Mouse (Mus musculus) spleen, embryonic (tissue): ENCODE data around the gene Scg5.

Experiments used
- CTCF ChIA-PET: fragments of 350-600 bp; sonication (Branson Sonifier 250); formaldehyde crosslinking; loops from one replicate; lab custom pipeline; 2022; lab: Charles Lee

The Scg5 gene

DNA sequence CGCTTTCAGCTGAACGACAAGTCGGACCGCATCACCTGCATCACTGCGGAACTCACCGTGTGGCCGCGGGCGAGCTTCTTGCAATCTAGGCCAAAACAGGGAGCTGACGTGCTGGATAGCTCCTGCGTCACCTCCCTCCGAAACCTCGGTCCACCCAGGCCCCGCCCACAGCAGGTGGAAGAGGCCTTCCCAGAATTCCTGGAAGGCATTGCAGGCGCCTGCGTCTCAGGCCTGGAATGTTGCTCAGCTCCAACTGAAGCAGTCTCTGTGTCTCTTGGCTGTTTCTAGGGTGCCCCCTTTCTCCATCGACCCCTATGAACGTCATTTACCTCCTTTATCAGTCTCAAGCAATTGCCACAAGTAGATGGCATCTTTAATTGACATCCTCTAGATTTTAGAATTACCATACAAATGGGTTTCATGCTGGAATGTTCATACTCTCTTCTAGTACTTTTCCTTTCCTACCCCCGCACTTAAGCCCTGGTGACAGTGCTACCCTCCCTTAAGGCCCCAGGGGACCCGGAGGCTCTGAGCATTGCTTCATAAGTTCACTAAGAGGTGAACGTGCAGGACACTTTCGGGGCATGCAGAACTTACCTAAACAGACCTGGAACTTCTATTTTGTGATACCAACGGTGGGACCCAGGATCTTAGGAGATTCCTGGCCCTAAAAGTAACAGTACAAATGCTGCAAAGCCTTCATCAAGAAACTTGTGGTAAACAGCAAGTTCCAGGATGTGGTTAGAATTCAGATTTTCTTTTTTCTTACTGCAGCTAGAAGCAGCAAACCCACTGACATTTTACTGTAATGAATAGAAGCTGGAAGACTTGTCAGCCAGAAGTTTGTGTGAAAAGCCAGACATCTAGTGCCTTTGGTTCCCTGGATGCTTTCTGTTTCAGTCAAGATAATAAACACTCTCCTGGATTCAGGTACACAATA, at the start of gene Scg5:
Scg5 (minus strand) TSS at position 179 of the 940 bp plus-strand sequence.
- CTCF ChIA-PET, result interaction anchor here (0.6 kb wide), 1 partner anchor 711 kb away, joined by 3 read pairs; no protein-coding TSS in a partner anchor

DNA sequence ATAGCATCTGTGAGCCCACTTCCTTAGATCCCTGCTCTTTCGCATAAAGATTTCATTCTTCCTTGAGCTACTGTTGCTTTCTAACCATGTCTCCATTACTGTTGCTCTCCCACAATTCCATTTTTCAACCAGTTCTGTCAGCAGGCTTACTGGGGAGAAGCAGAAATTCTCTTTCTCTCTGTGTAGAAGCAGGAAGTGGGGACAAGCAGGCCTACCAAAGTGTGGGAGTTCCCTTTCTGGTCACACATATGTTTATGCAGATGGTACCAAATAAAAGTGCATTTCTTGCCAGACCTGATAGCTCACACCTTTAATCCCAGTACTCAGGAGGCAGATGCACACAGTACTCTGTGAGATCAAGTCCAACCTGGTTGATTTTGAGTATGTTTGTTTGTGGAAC, 41.2 kb upstream of the Scg5 start:
- CTCF ChIA-PET, result no interaction called here

DNA sequence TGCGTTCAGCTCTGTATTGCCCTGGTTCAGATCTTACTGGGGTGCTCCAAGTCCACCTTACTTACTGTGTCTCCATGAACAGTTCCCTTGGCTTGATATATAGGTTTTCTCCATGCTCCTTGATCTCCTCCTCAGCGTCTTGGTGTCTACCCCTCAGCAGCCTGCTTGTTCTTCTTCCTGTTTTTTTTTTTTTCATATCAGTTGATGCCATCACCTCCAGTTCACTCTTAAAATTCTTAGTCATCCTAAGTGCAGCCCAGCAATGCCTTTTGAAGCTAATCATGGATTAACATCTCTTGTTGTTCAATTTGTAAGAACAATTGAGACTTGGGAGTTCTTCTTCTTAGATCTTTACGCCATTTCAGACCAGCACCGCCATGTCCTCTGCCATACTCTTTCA, 39.5 kb upstream of the Scg5 start:
- CTCF ChIA-PET, result no interaction called here

DNA sequence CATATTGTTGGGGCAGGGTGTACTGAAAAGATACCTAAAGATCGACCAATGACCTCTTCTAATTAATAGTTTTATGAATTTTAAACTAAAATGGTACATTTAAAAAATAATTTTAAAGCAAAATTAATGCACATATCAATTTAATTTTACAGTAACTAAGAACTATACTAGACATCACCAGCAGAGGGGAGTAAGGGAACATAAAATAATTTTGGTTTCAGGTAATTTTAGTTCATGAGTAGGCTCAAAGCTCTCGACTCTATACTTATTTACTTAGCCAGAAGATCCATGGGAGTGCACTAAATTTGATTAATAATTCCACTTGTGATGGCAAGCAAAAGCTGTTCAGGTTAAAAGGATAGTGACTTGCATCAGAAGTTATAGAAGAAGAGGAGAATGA, 37.2 kb upstream of the Scg5 start:
- CTCF ChIA-PET, result no interaction called here

DNA sequence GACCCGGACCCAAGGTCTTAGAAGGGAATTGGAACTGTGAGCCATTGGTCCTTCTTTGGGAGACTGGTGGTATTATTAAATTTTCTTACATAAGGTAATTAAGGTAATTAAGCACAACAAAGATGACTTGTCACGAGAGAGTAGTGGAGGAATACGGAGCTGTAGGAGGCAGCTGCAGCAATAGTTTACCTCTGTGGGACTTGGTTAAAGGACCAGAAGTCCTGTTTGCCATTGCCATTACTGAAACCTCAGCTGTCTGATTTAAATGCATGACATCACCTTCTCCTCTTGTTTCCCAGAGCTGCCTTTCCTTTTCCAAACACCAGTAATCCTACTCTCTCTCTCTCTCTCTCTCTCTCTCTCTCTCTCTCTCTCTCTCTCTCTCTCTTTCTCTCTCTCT, 20.2 kb upstream of the Scg5 start:
- CTCF ChIA-PET, result interaction anchor here (0.5 to 0.7 kb wide), 2 partner anchors 14 to 16 kb away, joined by 3 to 8 read pairs; no protein-coding TSS in a partner anchor

DNA sequence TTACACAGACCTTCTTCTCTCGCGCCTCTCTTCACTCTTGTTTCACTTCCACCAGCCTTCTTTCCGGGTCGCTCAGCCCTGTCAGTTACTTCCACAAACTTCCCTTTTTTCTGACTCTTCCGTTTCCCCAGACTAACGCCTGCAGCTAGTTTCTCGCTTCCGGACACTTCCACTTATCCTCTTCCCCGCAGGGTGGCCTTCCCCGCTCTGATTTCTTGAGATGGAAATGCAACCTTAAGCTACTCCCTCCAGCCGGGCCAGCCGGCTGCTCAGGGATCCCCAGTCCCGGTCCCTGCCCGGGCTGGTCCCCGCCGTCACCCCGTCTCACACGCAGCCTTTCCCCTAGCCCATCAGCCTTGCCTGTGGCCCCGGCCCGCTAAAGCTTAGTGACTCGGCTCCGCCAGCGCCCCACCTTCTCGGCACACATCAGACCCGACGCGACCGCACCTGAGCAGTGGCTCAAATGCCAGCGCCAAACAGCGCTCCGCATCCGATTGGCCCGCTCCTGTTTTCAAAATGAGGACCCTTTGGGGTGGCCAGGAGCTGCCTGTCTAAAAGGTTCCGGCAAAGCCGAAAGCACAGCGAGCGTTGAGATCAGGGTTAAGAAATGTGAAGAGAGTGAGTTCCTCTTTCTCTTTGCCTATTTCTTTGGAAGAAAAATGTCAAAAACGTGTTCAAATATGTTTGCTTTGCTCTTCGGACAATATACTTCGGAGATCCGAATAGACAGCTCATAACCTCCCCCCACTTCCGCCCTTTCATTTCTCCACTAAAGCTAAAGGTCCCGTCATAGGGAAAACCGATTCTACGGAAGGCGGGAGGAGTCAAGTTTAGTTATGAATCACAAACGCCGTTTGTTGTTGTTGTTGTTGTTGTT, 19.6 kb upstream of the Scg5 start, which contains the start of gene Arhgap11a:
Arhgap11a (minus strand) TSS at position 417 of the 877 bp plus-strand sequence.
- CTCF ChIA-PET, result no interaction called here

DNA sequence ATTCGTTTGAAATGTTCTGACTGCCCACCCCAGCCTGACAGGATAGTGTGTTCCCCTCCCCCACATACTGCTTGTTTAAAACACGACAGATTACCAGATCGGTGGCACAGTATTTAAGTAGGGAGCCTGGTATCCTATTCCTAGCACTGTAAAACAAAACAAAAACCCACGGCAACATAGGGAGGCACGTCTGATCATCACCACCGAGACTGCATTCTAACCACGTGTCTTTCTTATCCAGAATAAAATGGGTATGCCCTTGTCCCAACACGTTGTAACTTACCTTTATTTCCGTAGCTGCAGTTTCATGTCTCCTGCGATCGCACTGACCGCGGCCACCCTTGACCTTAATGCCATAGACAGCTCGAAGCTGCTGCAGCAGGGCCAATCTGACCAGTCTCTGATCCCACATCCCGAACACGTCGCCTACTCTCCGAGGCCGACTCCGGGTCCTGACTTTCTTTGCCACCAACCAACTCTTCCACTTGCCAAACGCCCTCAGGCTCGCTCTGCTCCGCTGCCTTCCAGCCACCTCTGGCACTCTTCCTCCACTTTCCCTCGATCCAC, 18.8 kb upstream of the Scg5 start:
- CTCF ChIA-PET, result no interaction called here

DNA sequence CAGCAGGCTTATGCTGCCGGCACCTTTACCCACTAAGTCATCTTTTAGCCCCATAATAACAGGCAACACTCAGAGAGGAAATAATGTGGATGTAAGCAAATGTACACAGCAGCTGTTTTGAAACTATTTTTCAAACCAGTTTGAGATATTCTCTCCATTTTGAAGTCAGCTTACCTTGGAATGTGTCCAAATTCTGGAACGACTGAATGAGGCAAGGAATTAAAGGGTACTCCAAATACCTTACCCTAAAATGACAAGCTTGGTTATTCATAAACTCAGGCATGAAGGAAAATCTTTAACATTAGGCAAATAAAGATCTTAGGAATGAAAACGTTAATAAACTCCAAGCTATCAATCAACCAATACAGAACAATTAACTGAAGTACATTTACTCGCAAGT, 16.2 kb upstream of the Scg5 start:
- CTCF ChIA-PET, result no interaction called here

DNA sequence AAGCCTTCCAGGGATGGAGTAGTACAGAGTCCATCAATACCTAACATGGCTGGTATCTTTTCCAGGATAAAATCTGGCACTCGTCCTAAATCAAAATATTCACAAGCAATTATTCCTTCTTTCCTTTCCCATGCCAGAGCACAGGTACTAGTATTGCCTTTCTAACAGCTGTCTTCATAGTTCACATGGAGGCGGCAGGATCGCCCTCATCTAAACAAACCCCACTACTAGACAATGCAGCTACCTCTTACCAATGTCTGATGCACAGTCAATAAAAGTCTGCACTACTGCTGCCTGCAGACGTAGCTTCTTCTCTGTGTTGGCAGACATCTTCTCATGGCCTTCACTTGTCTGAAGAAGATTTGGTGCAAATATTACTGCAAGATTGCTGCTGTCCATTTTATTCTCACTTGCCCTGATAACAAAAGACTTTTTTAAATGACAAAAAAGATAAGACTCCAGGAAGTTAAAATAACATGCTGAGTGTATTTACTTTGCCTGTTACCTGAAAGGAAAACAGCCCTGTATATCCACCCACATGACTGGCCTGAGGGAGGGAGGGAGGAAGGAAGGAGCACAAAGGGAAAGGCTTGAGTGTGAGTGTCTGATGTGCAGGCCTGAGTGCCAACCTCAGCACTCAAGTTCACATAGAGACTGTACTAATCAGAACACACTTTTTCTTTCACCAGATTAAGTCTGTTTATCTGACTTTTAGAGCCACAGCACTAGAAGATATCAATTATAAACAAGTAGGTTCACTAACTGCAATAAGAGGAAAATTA, 12.9 kb upstream of the Scg5 start:
- CTCF ChIA-PET, result no interaction called here

DNA sequence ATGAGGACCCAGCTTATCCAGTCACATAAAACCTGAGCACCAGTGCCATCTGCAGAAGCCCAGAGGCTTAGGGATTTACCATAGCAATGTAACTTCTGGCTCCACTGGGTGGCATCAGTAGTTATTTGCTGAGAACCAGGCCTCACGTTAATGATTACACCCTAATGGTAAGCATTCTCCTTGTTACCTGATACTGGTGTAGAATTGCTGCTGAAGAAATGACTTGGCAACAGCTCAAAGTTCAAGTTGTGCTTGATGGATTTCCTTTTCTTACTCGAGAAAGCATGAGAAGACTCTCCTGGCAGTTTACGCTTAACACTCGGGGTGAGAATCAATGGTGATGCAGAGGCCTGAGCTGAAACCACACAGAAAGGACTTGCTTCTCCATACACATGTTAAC, 10.6 kb upstream of the Scg5 start:
- CTCF ChIA-PET, result no interaction called here

DNA sequence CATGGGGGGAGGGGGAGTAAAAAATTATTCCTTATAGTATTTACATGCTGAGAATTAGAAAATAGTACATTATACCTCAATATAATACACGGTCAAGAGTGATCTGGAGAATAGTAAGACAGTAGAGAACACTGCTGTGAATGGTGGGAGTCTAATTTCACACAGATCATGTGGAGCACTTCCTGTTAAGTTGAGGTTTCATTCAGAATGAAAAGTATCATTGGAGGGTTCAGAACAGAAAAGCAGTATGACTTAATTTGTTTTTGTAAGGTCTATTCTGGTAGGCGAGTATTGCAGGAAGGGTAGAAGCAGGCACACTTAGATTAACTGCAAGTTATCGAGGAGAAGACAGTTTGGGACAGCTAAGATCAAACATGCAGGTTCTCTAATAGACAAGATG, 6.3 kb upstream of the Scg5 start:
- CTCF ChIA-PET, result no interaction called here

DNA sequence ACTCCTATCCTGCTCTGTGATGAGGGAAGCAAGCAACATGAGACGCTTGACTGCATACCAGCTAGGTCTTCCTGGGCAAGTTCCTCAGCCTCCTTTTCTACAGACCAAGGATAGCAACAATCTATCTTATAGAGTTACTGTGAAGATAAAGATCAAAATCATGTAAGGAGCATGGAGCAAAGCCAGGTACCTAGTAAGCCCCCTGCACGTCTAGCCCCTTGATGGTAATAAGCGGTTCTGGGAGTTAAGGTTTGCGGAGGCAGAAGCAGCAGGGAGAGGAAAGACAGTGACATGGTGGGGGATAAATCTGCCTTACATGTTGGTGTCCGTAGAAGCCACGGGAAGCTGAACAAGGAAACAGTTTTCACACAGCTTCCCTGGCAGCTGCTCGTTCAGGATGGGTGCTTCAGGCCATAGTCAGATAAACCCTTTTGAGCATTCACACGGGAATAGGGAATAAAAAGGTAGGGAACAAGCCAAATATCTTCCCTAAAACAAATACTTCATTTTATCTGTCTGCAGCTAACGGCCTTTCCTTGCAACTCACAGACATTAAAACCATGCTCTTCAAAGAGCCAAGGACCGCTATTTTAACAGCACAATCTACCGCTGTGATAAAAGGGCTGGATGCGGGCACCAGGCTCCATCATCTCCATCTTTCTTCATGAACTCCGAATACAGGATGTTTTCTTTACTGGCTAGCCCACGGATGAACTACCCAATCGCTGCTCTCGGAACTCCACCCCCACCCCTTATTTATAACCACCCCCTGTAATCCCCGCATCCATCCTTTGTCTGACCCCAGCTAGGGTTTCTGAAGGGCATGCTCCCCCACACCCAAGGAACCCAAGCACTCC, 607 bp downstream of the Scg5 start:
- CTCF ChIA-PET, result no interaction called here

DNA sequence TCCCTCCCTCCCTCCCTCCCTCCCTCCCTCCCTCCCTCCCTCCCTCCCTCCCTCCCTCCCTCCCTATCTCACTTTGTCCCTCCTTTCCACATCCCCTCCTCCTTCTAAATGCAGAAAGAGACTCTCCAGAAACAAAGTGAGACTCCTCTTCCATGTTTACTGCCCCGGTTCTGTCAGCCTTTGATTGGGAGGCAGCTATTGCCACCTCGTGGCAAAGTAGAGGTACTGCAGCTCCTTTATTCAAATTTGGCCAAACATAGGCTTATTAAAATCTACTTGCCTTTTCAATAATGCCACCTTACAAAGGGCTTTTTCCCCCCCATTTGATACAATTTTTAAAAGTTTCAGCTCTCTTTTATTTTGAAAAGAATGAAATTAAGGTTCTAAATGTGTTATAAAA, 5.0 kb downstream of the Scg5 start:
- CTCF ChIA-PET, result no interaction called here

DNA sequence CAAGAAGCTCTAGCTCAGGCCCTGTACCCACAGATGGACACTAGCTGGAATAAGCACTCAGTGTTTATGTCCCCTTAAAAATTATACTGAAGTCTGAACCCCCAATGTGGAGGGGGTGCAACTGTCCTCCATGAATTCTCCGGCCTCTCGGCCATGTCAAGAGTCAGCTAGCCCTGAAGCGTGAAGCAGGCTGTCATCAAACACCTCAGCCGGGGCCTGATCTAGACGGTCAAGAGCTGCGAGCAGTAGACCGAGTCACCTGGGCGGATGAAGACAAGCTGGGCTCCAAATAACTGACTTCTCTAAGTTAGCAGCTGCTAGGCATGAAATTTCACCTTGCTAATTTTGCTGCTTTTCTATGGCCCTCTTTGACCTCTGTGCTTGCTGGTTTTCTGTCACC, 6.6 kb downstream of the Scg5 start:
- CTCF ChIA-PET, result no interaction called here

DNA sequence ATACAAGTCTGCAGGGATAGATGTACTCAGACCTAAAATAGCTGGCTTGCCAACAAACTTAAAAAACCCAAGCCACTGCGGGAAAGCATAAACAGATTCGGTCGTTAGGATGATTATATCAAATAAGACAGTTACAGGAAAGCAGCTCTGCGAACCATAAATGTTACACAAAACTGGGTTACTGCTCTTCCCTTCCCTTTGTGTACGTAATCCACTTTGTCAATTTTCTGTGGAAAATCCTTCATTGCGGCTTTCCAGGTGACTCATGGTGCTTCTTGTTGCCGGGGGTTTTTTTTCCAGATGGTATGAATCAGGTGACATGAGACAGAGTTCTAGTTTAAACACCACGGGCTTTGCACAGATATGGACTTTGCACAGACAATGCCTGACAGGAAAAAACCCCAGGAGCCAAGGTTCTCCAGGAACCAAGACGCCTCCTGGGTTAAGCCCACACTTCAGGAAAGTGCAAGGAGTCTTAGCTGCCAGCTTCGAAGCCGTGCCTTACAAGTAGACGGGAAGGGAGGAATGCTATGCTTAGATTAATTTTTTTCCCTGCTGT, 7.7 kb downstream of the Scg5 start:
- CTCF ChIA-PET, result no interaction called here

DNA sequence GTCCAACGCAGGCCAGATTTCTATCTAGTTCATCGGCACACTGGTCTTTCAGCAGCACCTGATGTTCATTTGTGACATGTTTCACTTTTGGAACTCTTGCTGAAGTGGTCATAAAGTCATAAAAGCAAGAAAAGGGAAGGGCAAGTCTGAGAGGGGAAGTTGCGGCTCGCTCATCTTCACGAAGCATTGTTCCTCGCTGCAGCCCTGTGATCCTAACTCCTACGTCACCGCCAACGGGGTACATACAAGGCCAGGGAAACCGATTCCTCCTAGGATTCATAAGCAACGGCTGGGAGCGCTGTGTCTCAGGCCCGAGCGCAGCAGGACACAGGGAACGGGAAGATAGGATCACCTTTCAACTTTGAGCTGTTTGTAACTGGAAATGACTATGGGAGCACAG, 8.8 kb downstream of the Scg5 start:
- CTCF ChIA-PET, result no interaction called here

DNA sequence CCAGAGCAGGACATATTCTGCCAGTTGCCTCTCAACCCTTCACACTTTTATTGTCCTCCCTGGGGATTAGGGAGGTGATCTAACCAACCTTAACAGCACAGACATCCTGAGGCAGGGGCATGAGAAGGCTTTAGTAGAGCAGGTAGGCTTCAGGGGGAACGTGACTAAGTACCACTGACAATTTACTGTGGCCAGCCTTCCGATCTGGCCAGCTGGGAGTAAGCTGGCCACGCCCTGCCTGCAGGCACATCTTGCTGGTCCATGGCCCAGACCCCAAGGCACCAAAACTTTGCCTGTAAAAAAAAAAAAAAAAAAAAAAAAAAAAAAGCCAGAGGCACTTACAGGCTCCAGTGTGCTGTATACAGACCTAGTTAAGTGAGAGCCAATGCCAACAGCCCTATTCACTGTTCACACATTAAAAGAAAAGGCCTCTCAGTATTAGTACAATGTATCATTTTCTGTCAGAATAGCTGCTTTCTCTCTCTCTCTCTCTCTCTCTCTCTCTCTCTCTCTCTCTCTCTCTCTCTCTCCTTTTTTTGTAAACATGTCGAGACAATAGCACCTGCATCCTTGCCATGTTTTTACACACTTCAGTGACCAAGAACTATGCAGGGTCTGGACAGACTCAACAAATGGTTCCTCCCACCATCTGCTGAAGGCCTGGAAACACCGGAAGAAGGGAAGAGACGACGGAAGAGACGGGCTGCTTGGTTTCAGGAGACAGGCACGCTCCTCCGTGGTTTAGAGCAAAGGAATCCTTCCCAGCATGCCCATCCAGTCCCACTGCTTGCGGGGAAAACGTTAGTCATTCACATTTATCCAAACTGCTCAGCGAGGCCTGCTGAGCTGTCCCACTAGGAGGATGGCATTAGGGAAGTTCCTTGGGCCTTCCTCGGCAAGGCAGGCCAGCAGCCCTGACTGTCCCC, 11.0 kb downstream of the Scg5 start:
- CTCF ChIA-PET, result interaction anchor here (0.7 kb wide), 1 partner anchor 335 kb away, joined by 3 read pairs; no protein-coding TSS in a partner anchor

DNA sequence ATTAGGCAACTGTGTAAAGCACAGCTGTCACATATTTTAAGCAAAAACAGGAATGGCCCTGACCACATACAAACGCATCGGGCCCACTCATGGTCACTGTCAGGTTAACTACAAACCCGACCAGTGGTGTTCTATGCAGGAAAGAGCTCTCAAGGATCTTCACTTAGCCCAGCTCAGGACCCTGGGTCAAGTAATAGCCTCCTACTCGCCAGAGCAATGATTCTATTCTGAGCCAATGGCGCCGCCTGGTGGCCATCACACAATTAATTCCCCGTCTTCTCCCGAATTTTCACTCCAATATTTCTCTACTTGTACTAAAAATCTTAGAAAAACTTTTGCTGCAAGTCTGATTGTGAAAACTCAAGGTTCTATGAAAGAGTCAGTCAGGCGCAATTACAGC, 21.3 kb downstream of the Scg5 start:
- CTCF ChIA-PET, result interaction anchor here (0.6 kb wide), 1 partner anchor 173 kb away, joined by 5 read pairs; no protein-coding TSS in a partner anchor
